Mouse (Mus musculus) stomach, embryonic 15.5 days (tissue): ENCODE results near the gene Lsm2. TPM values are rescaled to one million over a fixed set of nuclear protein-coding genes. Genes with fewer than 3 reads are reported as not detected.
"Not testable (repeated sequence)": the region's sequence is repeated elsewhere in the genome, so short reads cannot be mapped to it uniquely, and the experiment has no call there.

Experiments
- ATAC-seq: fragments of 200-750 bp; cut with Nextera tagmentation; 2 replicates; pipeline ENCODE4 v1.8.0; 2017; ENCODE audit warnings: low read depth, moderate number of reproducible peaks, moderate TSS enrichment; ENCODE audit not compliant: insufficient read depth, low FRiP score
- H3K27ac ChIP-seq: fragments of 300-500 bp; sonication (generic); 2 replicates; pipeline ENCODE4 v1.5.1; 2015; ENCODE audit warnings: mild to moderate bottlenecking, inconsistent platforms
- H3K27me3 ChIP-seq: fragments of 300-500 bp; sonication (generic); replicated peaks from 2 replicates; pipeline ENCODE4 v1.6.1; 2015; ENCODE audit warnings: inconsistent platforms
- H3K36me3 ChIP-seq: fragments of 300-500 bp; sonication (generic); 2 replicates; pipeline ENCODE4 v1.6.1; 2015; ENCODE audit warnings: inconsistent platforms
- H3K4me1 ChIP-seq: fragments of 300-500 bp; sonication (generic); 2 replicates; pipeline ENCODE4 v1.6.1; 2015; ENCODE audit warnings: inconsistent platforms
- H3K4me2 ChIP-seq: fragments of 300-500 bp; sonication (generic); 2 replicates; pipeline ENCODE4 v1.6.1; 2015; ENCODE audit warnings: mild to moderate bottlenecking, inconsistent platforms
- H3K4me3 ChIP-seq: fragments of 300-500 bp; sonication (generic); replicated peaks from 2 replicates; pipeline ENCODE4 v1.5.1; 2015; ENCODE audit warnings: inconsistent platforms
- H3K9ac ChIP-seq: fragments of 300-500 bp; sonication (generic); 2 replicates; pipeline ENCODE4 v1.6.1; 2015; ENCODE audit warnings: inconsistent platforms
- H3K9me3 ChIP-seq: fragments of 300-500 bp; sonication (generic); 2 replicates; pipeline ENCODE4 v1.6.1; 2016; ENCODE audit warnings: inconsistent platforms
- WGBS: fragments of 180-500 bp; shearing (Covaris S2); methylation state at CpG from one replicate; pipeline ENCODE4 v1.1.7; 2015; 5-methylcytosine and 5-hydroxymethylcytosine counted together
- polyA plus RNA-seq: library from polyadenylated mRNA; unstranded; fragments of >200 nt; fragmentation: Nextera tagmentation; extraction: Ambion mirVana; gene quantifications from 2 replicates; pipeline ENCODE4 v1.2.1, GENCODE M21; 2015

The Lsm2 gene
- polyA plus RNA-seq, 1 experiment from 2014 or later: 182 TPM

DNA sequence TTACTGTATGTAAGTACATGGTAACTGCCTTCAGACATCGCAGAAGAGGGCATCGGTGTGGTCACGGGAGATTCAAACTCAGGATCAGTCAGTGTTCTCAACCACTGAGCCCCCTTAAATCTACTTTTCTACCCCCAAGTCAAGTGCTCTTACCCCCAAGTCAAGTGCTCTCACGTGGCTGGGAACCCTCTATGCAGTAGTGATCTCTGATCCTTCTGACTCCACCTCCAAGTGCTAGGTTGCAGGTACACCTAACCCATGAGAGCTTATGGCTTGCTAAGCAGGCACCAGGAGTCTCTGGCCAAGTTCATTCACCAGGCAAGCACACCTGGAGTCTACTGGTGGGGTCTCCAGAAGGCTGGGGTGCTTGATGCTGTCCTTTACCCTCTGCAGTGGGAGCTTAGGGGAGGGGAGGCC is 32.1 kb upstream of the Lsm2 start:
- Histone ChIP-seq H3K4me1 (peaks cover 9% of the 10 kb centered on the region; the same call in 1 of the 2 replicates), H3K4me3 (no peak overlapping the region), H3K9ac (no peak overlapping the region), H3K36me3 (peaks cover 16% of the 10 kb centered on the region; the same call in 1 of the 2 replicates), H3K4me2 (no peak overlapping the region), H3K27me3 (no peaks in the 10 kb centered on the region), H3K27ac (peak overlapping the region; percentile 63; the same call in 1 of the 2 replicates), H3K9me3 (no peaks in the 10 kb centered on the region)
- 0 out of 2 replicates have a peak, but pooled peaks have one; percentile 3 for ATAC-seq
- WGBS: 47% methylated on average over 4 of the region's 4 CpGs

DNA sequence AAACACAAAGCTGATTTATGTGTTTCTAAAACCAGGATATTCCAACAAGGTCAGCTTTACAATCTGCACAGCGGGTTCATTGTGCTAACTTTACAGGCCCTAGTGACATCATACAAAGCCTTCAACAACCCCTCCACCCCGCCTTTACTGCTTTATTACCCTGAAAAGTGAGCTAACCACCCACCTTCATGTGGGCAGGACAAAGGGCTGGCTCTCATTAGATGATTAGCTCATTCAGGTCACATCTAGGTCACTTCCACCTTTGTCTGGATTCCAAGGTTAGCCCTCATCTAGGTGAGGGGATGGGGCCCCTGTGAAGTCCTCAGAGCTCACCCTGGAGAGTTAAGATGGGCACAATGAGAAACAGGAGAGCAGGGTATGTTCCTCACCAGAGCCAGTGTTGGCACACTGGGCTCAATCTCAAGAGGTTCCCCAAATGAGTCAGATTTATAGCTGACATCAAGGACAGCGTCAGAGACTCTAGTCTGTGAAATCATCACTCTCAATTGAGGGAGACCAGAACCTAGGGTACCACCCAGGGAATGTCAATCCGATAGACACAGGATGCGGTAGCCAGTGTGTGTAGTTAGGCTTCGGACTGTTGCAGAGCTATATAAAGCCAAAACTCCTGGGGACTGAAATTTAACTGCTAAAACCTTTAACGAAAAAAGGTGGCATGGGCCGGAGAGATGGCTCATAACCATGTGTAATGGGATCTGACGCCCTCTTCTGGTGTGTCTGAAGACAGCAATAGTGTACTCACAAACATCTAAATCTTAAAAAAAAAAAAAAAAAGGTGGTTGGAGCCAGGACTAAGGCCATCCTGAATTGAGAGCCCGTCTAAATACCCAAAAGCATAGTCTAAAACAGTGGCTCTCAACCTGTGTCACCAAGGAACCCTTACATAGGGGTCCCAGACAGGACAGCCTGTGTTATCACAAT is 30.9 kb upstream of the Lsm2 start:
- peak overlapping the region; percentile 94 for H3K4me3 ChIP-seq
- peaks cover 9% of the 10 kb centered on the region; the same call in 1 of the 2 replicates for H3K4me1 ChIP-seq
- H3K9me3 ChIP-seq: no peaks in the 10 kb centered on the region
- no peaks in the 10 kb centered on the region for H3K27me3 ChIP-seq
- WGBS: 25% methylated on average over 10 of the region's 10 CpGs
- peak overlapping the region; percentile 81 for H3K4me2 ChIP-seq
- H3K36me3 ChIP-seq: peaks cover 16% of the 10 kb centered on the region; the same call in 1 of the 2 replicates
- peak overlapping the region; percentile 92 for H3K27ac ChIP-seq
- peak overlapping the region; percentile 99 for H3K9ac ChIP-seq
- ATAC-seq: no peak

DNA sequence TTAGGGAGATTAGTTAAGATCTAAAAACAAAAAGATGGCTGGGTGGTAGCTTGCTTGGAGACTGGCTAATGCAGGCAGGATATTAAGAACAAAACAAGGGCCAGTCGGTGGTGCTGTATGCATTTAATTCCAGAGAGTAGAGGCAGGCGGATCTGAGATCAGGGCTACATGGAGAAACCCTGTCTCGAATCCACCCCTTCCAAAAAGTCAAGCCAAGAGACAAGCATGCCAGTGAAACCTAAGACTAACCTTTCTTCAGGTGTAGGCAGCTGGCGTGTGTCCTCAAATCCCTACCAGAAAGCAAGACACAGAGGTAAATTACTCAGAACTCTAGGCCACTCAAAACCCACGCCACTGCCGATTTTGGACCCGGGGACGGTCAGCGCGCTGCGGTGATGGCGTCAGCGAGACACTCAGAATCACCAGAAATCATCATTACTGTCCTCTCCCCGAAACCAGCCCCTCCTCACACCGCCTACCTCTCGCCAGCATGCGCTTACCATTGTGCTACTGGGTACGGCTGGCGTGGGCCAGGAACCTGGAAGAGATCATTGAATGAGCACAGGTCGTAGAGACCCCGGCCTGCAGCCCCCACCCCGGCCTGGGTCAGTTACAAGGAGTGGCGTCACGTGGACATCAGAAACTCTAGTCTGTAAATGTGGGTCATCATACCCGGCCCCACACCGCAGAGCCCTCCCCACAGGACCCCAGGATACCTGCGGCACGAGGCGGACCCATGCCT is 29.9 kb upstream of the Lsm2 start:
- Histone ChIP-seq H3K4me1 (peaks cover 9% of the 10 kb centered on the region; the same call in 1 of the 2 replicates), H3K36me3 (peaks cover 16% of the 10 kb centered on the region; the same call in 1 of the 2 replicates), H3K27ac (peak overlapping the region; percentile 92), H3K27me3 (no peaks in the 10 kb centered on the region), H3K9me3 (no peaks in the 10 kb centered on the region), H3K4me3 (peak overlapping the region; percentile 94), H3K4me2 (peak overlapping the region; percentile 81), H3K9ac (peak overlapping the region; percentile 99)
- under 1% methylated on average over 29 of the region's 29 CpGs for WGBS
- ATAC-seq: peak; percentile 21

DNA sequence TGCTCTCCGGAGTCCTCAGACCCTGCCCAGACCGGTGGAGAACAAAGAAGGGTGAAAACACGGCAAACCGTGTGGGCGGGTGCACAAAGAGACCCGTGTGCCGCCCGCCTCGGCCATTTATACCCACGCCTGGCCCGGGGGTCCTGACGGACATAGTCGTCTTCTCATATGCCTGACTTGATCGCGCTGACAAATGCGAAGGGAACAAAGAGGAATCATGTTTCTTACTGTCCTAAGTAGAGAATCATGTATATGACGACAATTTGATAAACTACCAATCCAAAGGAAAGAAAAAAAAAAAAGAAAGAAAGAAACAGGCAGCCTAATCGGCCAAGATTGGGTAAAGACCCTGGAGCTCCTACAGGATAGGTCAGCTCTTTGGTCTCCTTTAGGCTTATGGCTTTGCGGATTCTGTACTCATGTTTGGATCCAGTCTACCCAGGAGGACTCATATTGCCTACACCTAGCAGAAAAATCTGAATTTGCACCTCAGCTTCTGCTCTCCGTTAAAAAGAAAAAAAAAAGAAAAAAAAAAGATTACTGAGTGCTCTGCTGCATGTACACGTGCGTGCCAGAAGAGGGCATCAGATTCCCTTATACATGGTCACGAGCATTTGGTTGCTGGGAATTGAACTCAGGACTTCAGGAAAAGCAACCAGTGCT is 29.2 kb upstream of the Lsm2 start:
- peak overlapping the region; percentile 94 for H3K4me3 ChIP-seq
- under 1% methylated on average over 23 of the region's 23 CpGs for WGBS
- no peaks in the 10 kb centered on the region for H3K9me3 ChIP-seq
- H3K27ac ChIP-seq: peak overlapping the region; percentile 92
- H3K4me1 ChIP-seq: peaks cover 9% of the 10 kb centered on the region; the same call in 1 of the 2 replicates
- peak overlapping the region; percentile 99 for H3K9ac ChIP-seq
- peak; percentile 70; the same call in 1 of the 2 replicates for ATAC-seq
- H3K27me3 ChIP-seq: no peaks in the 10 kb centered on the region
- H3K4me2 ChIP-seq: peak overlapping the region; percentile 81
- H3K36me3 ChIP-seq: peaks cover 16% of the 10 kb centered on the region; the same call in 1 of the 2 replicates

DNA sequence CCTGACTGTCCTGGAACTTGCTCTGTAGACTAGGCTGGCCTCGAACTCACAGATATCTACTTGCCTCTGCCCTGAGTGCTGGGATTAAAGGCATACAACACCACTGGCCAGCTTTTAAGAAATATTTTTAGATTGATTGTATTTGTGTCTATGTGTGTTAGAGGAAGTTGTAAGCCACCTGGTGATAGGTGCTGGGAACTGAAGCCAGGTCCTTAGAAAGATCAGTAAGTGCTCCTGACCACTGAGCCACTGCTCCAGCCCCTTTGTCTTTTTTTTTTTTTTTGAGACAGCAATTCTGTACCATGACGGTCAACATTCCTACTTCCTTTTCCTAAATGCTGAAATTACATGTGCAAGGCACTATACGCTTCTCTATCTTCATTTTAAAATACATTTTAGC is 28.4 kb upstream of the Lsm2 start:
- WGBS: 93% methylated on average over 3 of the region's 3 CpGs
- 0 out of 2 replicates have a peak overlapping the region, but pooled peaks have one; percentile 81 for H3K4me2 ChIP-seq
- H3K27ac ChIP-seq: 0 out of 2 replicates have a peak overlapping the region, but pooled peaks have one; percentile 92
- H3K4me3 ChIP-seq: no peak overlapping the region
- peaks cover 16% of the 10 kb centered on the region; the same call in 1 of the 2 replicates for H3K36me3 ChIP-seq
- no peak for ATAC-seq
- H3K9me3 ChIP-seq: no peaks in the 10 kb centered on the region
- no peaks in the 10 kb centered on the region for H3K27me3 ChIP-seq
- H3K4me1 ChIP-seq: peaks cover 9% of the 10 kb centered on the region; the same call in 1 of the 2 replicates
- H3K9ac ChIP-seq: no peak overlapping the region

DNA sequence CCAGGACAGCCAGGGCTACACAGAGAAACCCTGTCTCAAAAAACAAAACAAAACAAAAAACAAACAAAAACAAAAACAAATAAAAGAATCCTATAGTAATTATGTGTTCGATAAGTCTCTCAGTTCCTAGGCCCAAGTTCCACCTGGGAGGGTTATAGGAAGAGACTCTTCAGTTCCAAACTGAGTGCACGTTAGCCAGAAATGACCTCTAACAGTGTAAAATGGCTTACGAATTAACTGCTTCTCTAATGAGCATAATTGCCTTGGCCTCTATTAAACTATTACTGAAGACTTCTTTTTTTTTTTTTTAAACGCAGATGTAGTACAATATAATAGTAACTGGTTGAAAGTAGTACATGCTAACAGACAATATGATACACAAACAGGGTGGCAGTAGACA is 27.8 kb upstream of the Lsm2 start:
- H3K27me3 ChIP-seq: no peaks in the 10 kb centered on the region
- no peaks in the 10 kb centered on the region for H3K9me3 ChIP-seq
- peaks cover 9% of the 10 kb centered on the region; the same call in 1 of the 2 replicates for H3K4me1 ChIP-seq
- H3K4me2 ChIP-seq: no peak overlapping the region
- WGBS: 89% methylated on average over 4 of the region's 4 CpGs
- no peak for ATAC-seq
- H3K9ac ChIP-seq: no peak overlapping the region
- no peak overlapping the region for H3K4me3 ChIP-seq
- H3K27ac ChIP-seq: no peak overlapping the region
- peaks cover 16% of the 10 kb centered on the region; the same call in 1 of the 2 replicates for H3K36me3 ChIP-seq

DNA sequence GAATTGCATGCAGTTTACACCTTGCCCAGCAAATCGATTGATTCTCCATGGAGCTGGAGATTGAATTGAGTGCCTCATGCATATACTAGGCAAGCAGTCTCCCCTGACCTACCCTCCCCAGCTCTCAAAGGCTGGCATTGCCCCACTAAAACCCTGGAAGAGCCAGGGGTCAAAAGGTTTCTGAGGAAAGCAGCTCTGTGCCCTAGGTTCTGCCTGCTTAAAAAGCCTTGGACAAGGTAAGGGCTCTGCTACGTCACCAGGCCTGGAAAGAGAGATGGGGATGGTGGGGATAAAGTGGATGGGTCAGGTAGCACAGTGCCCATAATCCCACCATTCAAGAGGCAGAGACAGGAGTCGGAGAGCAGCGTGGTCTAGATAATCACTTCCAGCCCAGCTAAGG is 26.8 kb upstream of the Lsm2 start:
- Histone ChIP-seq H3K9ac (no peak overlapping the region), H3K4me2 (no peak overlapping the region), H3K36me3 (peaks cover 10% of the 10 kb centered on the region; the same call in 1 of the 2 replicates), H3K27ac (no peak overlapping the region), H3K27me3 (no peaks in the 10 kb centered on the region), H3K9me3 (no peaks in the 10 kb centered on the region), H3K4me3 (no peak overlapping the region), H3K4me1 (peaks cover 10% of the 10 kb centered on the region)
- 86% methylated on average over 4 of the region's 4 CpGs for WGBS
- ATAC-seq: no peak

DNA sequence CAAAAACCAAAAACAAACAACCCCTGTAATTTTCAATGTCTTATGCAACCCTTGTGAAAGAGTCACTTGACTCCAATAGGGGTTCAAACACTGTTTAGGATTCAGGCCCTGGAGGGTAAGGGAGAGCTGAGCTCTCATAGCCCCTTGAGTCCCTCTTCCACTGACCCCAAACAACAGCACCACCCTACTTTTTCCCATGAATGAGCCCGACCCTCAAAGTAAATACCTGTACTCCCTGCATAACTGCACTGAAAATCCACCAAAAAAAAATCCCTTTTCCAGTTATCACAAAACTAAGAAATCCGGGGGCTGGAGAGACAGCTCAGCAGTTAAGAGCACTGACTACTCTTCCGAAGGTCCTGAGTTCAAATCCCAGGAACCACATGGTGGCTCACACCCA is 25.8 kb upstream of the Lsm2 start:
- no peaks in the 10 kb centered on the region for H3K9me3 ChIP-seq
- no peak overlapping the region for H3K4me3 ChIP-seq
- H3K4me2 ChIP-seq: no peak overlapping the region
- peaks cover 8% of the 10 kb centered on the region for H3K4me1 ChIP-seq
- ATAC-seq: no peak
- no peaks in the 10 kb centered on the region for H3K27me3 ChIP-seq
- 0 out of 2 replicates have a peak, but pooled peaks cover under 1% of the 10 kb centered on the region for H3K36me3 ChIP-seq
- H3K27ac ChIP-seq: no peak overlapping the region
- WGBS: 73% methylated on average over 3 of the region's 3 CpGs
- no peak overlapping the region for H3K9ac ChIP-seq

DNA sequence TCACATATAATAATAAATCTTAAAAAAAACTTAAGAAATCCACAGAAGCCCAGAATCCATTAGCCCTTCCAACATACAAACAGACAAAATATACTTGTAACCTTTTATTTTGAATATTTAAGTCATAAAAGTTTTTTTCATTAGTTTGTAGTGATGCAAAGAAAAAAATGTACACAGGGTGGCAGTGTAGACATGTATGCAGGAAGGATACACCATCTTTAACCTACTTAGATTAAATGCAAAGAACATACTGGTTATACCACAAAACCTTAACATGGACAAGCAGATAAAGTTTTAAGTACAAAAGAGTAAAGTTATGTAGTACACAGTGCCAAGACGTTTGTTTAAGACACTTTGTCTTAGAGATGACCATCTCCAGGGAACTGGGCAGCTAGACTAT is 25.3 kb upstream of the Lsm2 start:
- Histone ChIP-seq H3K27ac (no peak overlapping the region), H3K9me3 (no peaks in the 10 kb centered on the region), H3K4me1 (peaks cover 7% of the 10 kb centered on the region; the same call in 1 of the 2 replicates), H3K27me3 (no peaks in the 10 kb centered on the region), H3K36me3 (no peaks in the 10 kb centered on the region), H3K4me3 (no peak overlapping the region), H3K9ac (no peak overlapping the region), H3K4me2 (no peak overlapping the region)
- ATAC-seq: no peak
- 46% methylated on average over 1 of the region's 1 CpGs for WGBS

DNA sequence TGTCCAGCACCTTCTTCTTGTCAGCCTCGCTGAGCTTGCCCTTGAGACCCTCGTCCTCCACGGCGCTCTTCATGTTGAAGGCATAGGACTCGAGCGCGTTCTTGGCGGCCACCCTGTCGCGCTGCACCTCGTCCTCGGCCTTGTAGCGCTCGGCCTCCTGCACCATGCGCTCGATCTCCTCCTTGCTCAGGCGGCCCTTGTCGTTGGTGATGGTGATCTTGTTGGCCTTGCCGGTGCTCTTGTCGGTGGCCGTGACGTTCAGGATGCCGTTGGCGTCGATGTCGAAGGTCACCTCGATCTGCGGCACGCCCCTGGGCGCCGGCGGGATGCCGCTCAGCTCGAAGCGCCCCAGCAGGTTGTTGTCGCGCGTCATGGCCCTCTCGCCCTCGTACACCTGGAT is 24.4 kb upstream of the Lsm2 start:
- 0 out of 2 replicates have a peak overlapping the region, but pooled peaks have one; percentile 21 for H3K4me2 ChIP-seq
- H3K27ac ChIP-seq, H3K4me1 ChIP-seq, H3K36me3 ChIP-seq, H3K9me3 ChIP-seq, H3K9ac ChIP-seq, H3K4me3 ChIP-seq, H3K27me3 ChIP-seq, ATAC-seq: not testable (repeated sequence)
- 15% methylated on average over 35 of the region's 40 CpGs for WGBS

DNA sequence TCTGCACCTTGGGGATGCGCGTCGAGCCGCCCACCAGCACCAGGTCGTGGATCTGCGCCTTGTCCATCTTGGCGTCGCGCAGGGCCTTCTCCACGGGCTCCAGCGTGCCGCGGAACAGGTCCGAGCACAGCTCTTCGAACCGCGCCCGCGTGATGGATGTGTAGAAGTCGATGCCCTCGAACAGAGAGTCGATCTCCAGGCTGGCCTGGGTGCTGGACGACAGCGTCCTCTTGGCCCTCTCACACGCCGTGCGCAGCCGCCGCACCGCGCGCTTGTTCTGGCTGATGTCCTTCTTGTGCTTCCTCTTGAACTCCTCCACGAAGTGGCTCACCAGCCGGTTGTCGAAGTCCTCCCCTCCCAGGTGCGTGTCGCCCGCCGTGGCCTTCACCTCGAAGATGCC is 23.7 kb upstream of the Lsm2 start:
- H3K4me3 ChIP-seq, H3K4me1 ChIP-seq: not testable (repeated sequence)
- 27% methylated on average over 25 of the region's 40 CpGs for WGBS

More for the DNA sequence above, 23.7 kb upstream of the Lsm2 start:
- H3K27ac ChIP-seq, H3K9ac ChIP-seq, H3K9me3 ChIP-seq, ATAC-seq, H3K36me3 ChIP-seq, H3K4me2 ChIP-seq, H3K27me3 ChIP-seq: not testable (repeated sequence)
